Mouse (Mus musculus) heart, postnatal 0 days (tissue): ENCODE measurements around the gene Tent4a.

Experiments used
- CTCF ChIP-seq: IDR thresholded peaks from 2 replicates; pipeline ENCODE4 v1.5.1; 2016; ENCODE audit warnings: antibody characterized with exemption, control low read depth, low read depth
- EP300 ChIP-seq: IDR thresholded peaks from 2 replicates; pipeline ENCODE4 v1.6.1; 2016; ENCODE audit warnings: antibody characterized with exemption, low read depth

GRCm38 (mm10) chr13:69524158-69524530 is 10.3 kb downstream of the Tent4a start:
- no peak for TF ChIP-seq CTCF
- no peak for TF ChIP-seq EP300
